Mouse (Mus musculus) intestine, embryonic 16.5 days (tissue): ENCODE measurements around the gene 1700021F05Rik. TPM values are rescaled to one million over a fixed set of nuclear protein-coding genes. Genes with fewer than 3 reads are reported as not detected.

Experiments used
- ATAC-seq: fragments of 200-750 bp; cut with Nextera tagmentation; 2 replicates; pipeline ENCODE4 v1.8.0; 2017; ENCODE audit warnings: moderate TSS enrichment, moderate library complexity
- H3K27ac ChIP-seq: fragments of 300-500 bp; sonication (generic); 2 replicates; pipeline ENCODE4 v1.5.1; 2014; ENCODE audit warnings: mild to moderate bottlenecking, low read length
- H3K27me3 ChIP-seq: fragments of 300-500 bp; sonication (generic); replicated peaks from 2 replicates; pipeline ENCODE4 v1.6.1; 2014; ENCODE audit warnings: low read length, control low read depth, mixed read lengths; ENCODE audit not compliant: control insufficient read depth, insufficient read depth
- H3K36me3 ChIP-seq: fragments of 300-500 bp; sonication (generic); 2 replicates; pipeline ENCODE4 v1.6.1; 2014; ENCODE audit warnings: low read length, control low read depth; ENCODE audit not compliant: control insufficient read depth, insufficient read depth
- H3K4me1 ChIP-seq: fragments of 300-500 bp; sonication (generic); 2 replicates; pipeline ENCODE4 v1.6.1; 2014; ENCODE audit warnings: low read length, control low read depth, mixed read lengths; ENCODE audit not compliant: control insufficient read depth, insufficient read depth
- H3K4me2 ChIP-seq: fragments of 300-500 bp; sonication (generic); 2 replicates; pipeline ENCODE4 v1.6.1; 2014; ENCODE audit warnings: low read depth, low read length, control low read depth
- H3K4me3 ChIP-seq: fragments of 300-500 bp; sonication (generic); 2 replicates; pipeline ENCODE4 v1.5.1; 2014; ENCODE audit warnings: mild to moderate bottlenecking, low read length
- H3K9ac ChIP-seq: fragments of 300-500 bp; sonication (generic); 2 replicates; pipeline ENCODE4 v1.6.1; 2014; ENCODE audit warnings: low read depth, low read length
- H3K9me3 ChIP-seq: fragments of 300-500 bp; sonication (generic); 2 replicates; pipeline ENCODE4 v1.6.1; 2016; ENCODE audit warnings: low read length, control low read depth; ENCODE audit not compliant: control insufficient read depth
- WGBS: fragments of 180-500 bp; shearing (Covaris S2); extraction: QIAGEN DNeasy Blood & Tissue Kit; methylation state at CpG from one replicate; pipeline ENCODE4 v1.1.7; 2014; 5-methylcytosine and 5-hydroxymethylcytosine counted together
- polyA plus RNA-seq: library from polyadenylated mRNA; unstranded; fragments of >200 nt; fragmentation: Nextera tagmentation; extraction: Ambion mirVana; gene quantifications from 2 replicates; pipeline ENCODE4 v1.2.1, GENCODE M21; 2015

1700021F05Rik gene
- polyA plus RNA-seq, 1 experiment from 2014 or later: 78.8 TPM

DNA sequence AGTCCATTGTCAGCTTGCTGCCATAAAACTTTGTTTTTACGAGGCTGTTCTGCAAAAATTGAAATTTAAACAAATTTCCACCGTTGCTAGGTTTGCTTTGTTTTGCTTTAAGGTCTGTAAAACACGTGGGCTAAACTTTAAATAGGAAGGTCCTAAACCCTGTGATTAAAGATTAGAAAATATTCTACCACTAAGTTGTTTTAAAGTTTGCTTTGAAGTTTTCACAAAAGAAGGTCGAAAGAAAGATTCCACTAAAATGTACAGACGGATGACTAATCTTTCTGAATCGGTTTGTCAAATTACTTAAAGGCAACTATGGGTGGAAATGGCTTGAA lies 37.2 kb upstream of the 1700021F05Rik start, which contains the start of gene Cd24a:
TSS of gene Cd24a (plus strand) at position 288 of the 335 bp plus-strand sequence.
- Histone ChIP-seq H3K36me3 (0 out of 2 replicates have a peak, but pooled peaks cover 1% of the 10 kb centered on the region), H3K27ac (peak within 1 kb of the TSS; percentile 96), H3K4me3 (peak within 1 kb of the TSS; percentile 72), H3K9ac (peak within 1 kb of the TSS; percentile 86), H3K9me3 (no peaks in the 10 kb centered on the region), H3K4me2 (peak within 1 kb of the TSS; percentile 93), H3K4me1 (peaks cover 8% of the 10 kb centered on the region; the same call in 1 of the 2 replicates), H3K27me3 (no peaks in the 10 kb centered on the region)
- no peak for ATAC-seq
- WGBS: 2% methylated on average over 6 of the region's 6 CpGs

DNA sequence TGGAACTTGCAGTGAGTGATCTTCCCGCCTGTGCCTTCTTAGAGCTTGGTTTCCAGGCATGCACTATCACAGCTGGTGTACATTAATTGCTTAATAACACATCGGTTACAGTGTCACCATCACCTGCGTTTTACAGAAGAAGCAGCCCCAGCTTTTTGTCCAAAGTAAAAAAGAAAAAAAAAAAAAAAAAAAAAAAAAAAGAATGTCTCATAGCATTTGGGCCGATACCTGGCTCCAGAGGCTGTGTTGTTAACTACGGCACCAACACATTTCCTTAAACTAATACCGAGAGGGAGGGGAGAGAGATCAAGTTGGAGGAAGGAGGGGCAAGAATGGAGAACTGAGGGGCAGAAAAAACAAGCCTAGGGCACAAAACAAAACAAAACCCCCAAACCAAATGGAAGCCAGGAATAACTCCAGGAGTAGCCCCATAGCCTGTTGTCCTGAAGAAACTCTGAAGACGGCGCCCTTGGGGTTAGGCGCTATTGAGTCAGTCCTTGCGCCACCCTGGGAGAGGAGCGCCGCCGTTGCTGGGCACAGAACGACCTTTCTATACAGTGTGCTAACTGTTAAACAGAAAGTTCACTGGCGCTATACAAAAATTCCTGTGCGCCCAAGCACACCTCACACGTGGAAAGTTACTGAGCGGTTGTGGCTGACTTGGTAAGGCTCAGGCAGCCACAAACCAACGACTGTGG lies 36.7 kb upstream of the 1700021F05Rik start:
- WGBS: 18% methylated on average over 19 of the region's 19 CpGs
- Histone ChIP-seq H3K4me1 (peaks cover 8% of the 10 kb centered on the region; the same call in 1 of the 2 replicates), H3K9me3 (no peaks in the 10 kb centered on the region), H3K27me3 (no peaks in the 10 kb centered on the region), H3K9ac (peak overlapping the region; percentile 52), H3K36me3 (no peaks in the 10 kb centered on the region), H3K4me3 (peak overlapping the region; percentile 38), H3K27ac (peak overlapping the region; percentile 1; the same call in 1 of the 2 replicates), H3K4me2 (peak overlapping the region; percentile 93)
- peak; percentile 14 for ATAC-seq

DNA sequence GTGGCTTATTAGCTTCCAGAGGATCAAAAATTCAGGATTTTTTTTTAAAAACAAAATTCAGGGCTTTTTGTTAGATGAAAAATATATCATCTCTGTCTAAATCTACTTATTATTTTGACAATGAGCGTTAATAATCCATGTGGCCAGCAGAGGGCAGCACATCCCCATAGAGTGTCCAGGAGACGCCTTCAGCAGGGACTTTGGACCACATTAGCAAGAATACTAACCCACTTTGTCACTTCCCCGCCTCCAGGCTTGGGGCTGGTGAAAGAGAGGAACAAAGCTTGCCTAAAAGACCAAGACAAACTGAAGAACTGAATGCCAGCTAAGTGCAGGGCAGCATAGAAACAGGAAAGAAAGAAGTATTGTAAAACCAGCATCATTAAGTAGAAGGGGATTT lies 34.2 kb upstream of the 1700021F05Rik start:
- no peak for ATAC-seq
- no peak overlapping the region for H3K4me3 ChIP-seq
- peaks cover 2% of the 10 kb centered on the region; the same call in 1 of the 2 replicates for H3K4me1 ChIP-seq
- no peaks in the 10 kb centered on the region for H3K27me3 ChIP-seq
- H3K9me3 ChIP-seq: peaks cover 6% of the 10 kb centered on the region
- no peak overlapping the region for H3K9ac ChIP-seq
- H3K4me2 ChIP-seq: no peak overlapping the region
- no peak overlapping the region for H3K27ac ChIP-seq
- 0 out of 2 replicates have a peak, but pooled peaks cover 2% of the 10 kb centered on the region for H3K36me3 ChIP-seq
- WGBS: under 1% methylated on average over 3 of the region's 3 CpGs

DNA sequence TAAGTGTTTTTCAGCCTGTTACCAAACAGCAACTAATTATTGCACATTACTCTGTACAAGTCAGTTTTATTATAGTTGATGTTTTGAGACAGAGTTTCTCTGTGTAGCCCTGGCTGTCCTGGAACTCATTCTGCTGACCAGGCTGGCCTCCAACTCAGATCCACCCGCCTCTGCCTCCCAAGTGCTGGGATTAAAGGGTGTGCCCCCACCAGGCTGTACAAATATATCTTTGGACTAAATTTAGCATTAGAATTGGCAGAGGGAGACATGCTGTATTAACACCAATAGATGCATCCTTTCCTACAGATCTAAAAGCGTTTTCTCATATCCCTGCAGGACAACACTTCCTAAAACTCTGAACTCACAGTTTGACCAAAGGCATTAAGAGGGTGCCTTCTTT lies 33.6 kb upstream of the 1700021F05Rik start:
- Histone ChIP-seq H3K4me2 (no peak overlapping the region), H3K27ac (no peak overlapping the region), H3K4me3 (no peak overlapping the region), H3K9me3 (peaks cover 6% of the 10 kb centered on the region), H3K4me1 (peaks cover 2% of the 10 kb centered on the region; the same call in 1 of the 2 replicates), H3K27me3 (no peaks in the 10 kb centered on the region), H3K36me3 (0 out of 2 replicates have a peak, but pooled peaks cover 2% of the 10 kb centered on the region), H3K9ac (no peak overlapping the region)
- ATAC-seq: no peak
- WGBS: 76% methylated on average over 2 of the region's 2 CpGs

DNA sequence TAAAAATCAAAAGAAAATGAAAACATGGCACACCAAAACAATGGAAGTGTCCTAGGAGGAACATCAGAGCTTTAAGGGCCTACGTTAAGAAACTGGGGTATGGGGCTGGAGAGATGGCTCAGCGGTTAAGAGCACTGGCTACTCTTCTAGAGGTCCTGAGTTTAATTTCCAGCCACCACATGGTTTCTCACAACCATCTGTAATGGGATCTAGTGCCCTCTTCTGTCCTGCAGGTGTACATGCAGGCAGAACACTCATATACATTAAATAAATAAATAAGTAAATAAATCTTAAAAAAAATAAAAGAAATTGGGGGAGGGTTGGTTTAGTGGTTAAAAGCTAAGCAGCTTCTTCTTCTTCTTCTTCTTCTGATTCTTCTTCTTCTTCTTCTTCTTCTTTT lies 20.5 kb upstream of the 1700021F05Rik start:
- no peak for ATAC-seq
- no peaks in the 10 kb centered on the region for H3K27me3 ChIP-seq
- no peaks in the 10 kb centered on the region for H3K36me3 ChIP-seq
- H3K4me1 ChIP-seq: no peaks in the 10 kb centered on the region
- no peaks in the 10 kb centered on the region for H3K9me3 ChIP-seq
- WGBS: 89% methylated on average over 2 of the region's 2 CpGs
- no peak overlapping the region for H3K4me2 ChIP-seq
- no peak overlapping the region for H3K9ac ChIP-seq
- no peak overlapping the region for H3K4me3 ChIP-seq
- H3K27ac ChIP-seq: no peak overlapping the region

DNA sequence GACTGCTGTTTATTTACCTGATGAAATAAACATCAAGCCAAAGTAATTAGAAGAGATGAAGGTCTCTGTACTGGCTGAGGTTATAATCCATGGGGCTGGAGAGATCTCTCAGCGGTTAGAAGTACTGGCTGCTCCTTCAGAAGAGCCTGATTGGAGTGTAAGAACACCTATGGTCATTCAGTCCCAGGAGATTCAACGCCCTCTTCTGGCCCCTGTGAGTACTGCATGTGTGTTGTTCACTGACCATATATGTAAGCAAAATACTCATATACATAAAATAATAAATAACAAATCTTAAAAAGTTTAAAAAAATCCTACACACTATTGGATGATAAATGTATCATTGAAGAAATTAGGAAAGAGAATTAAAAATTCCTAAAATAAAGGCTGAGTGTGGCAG lies 20.0 kb upstream of the 1700021F05Rik start:
- 31% methylated on average over 2 of the region's 2 CpGs for WGBS
- ATAC-seq: no peak

DNA sequence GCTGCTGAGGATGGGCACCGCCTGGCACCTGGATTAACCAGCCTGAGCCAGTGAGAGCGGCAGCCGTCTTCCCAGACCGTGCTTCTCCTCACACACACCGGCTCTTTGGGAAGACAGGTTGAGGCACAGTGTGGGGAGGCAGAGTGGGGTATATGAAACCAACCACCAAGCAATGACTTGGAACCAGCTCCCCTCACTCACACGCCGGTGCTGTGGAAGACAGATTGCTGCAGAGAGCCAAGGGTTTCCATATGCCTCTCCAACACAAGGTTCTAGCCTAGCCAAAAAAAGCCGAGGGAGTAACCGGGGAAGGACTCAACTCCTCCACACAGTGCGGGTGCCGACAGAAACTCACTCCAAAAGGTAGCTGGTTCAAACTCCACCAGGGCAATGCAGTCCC lies 18.5 kb upstream of the 1700021F05Rik start:
- Histone ChIP-seq H3K4me3 (no peak overlapping the region), H3K9me3 (no peaks in the 10 kb centered on the region), H3K36me3 (no peaks in the 10 kb centered on the region), H3K4me2 (no peak overlapping the region), H3K27me3 (no peaks in the 10 kb centered on the region), H3K9ac (no peak overlapping the region), H3K27ac (no peak overlapping the region), H3K4me1 (no peaks in the 10 kb centered on the region)
- 74% methylated on average over 11 of the region's 11 CpGs for WGBS
- no peak for ATAC-seq

More for the DNA sequence above, 20.0 kb upstream of the 1700021F05Rik start:
- no peaks in the 10 kb centered on the region for H3K27me3 ChIP-seq
- H3K4me1 ChIP-seq: no peaks in the 10 kb centered on the region
- no peak overlapping the region for H3K4me3 ChIP-seq
- no peak overlapping the region for H3K27ac ChIP-seq
- no peaks in the 10 kb centered on the region for H3K9me3 ChIP-seq
- no peak overlapping the region for H3K4me2 ChIP-seq
- no peak overlapping the region for H3K9ac ChIP-seq
- H3K36me3 ChIP-seq: no peaks in the 10 kb centered on the region

DNA sequence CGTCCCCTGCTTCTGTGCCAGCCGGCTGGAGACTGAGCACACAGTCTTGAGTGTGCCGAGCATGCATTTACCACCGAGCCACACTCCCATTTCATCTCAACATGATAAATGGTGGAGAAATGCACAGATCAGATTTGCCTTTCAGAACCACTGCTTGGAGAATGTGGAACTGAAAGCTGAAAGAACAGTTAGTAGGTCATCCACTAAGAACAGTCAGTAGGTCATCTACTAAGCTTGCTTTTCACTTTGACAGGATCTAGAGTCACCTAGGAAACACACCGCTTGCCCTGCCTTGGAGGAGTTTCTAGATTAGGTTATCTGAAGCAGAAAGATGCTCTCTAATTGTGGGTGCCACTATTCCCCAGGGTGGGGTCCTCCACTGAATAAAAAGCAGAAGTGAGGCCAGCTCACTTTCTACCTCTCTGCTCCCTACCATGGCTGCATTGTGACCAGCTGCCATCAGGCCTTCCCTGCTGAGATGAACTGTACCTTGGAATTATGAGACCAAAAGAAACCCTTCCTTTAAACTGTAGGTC lies 16.9 kb upstream of the 1700021F05Rik start:
- no peak for ATAC-seq

DNA sequence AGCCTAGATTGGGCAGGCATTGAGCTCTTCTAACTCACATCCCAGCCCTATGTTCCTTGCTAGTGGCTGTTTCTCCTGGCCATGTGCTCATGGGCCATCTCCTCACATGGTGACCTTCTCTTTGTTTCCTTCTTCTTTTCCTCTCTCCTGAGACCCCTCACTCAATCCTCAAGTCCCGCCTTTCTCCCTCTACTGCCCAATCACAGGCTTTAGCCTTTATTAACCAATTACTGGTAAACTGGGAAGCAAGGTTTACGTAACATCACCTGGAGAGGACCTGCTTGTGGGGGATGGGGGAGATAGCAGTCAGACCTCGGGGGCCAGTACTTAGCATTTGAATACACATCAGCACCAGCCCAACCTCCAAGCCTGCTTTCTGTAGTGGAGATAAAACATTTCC lies 10.6 kb upstream of the 1700021F05Rik start:
- no peak for ATAC-seq

More for the DNA sequence above, 16.9 kb upstream of the 1700021F05Rik start:
- Histone ChIP-seq H3K4me2 (no peak overlapping the region), H3K4me3 (no peak overlapping the region), H3K27me3 (no peaks in the 10 kb centered on the region), H3K27ac (no peak overlapping the region), H3K4me1 (no peaks in the 10 kb centered on the region), H3K9ac (no peak overlapping the region), H3K36me3 (no peaks in the 10 kb centered on the region), H3K9me3 (no peaks in the 10 kb centered on the region)
- 82% methylated on average over 5 of the region's 5 CpGs for WGBS

More for the DNA sequence above, 10.6 kb upstream of the 1700021F05Rik start:
- Histone ChIP-seq H3K9me3 (no peaks in the 10 kb centered on the region), H3K27ac (no peak overlapping the region), H3K9ac (no peak overlapping the region), H3K27me3 (no peaks in the 10 kb centered on the region), H3K36me3 (no peaks in the 10 kb centered on the region), H3K4me1 (no peaks in the 10 kb centered on the region), H3K4me2 (no peak overlapping the region), H3K4me3 (no peak overlapping the region)
- 18% methylated on average over 3 of the region's 3 CpGs for WGBS
